Mouse (Mus musculus) cerebellum, adult 2 months (tissue): ENCODE measurements around the gene Ces2e.

Source experiments
- CTCF ChIP-seq: fragments of 200-500 bp; IDR thresholded peaks from 2 replicates; pipeline ENCODE4 v1.5.1; 2011; ENCODE audit warnings: low read depth, mild to moderate bottlenecking, control low read depth, low read length, moderate library complexity, borderline replicate concordance; ENCODE audit not compliant: insufficient read depth
- POLR2A ChIP-seq: fragments of 200-500 bp; IDR thresholded peaks from 2 replicates; pipeline ENCODE4 v1.6.1; 2011; ENCODE audit warnings: low read length, control low read depth, borderline replicate concordance; ENCODE audit not compliant: insufficient read depth

- TF ChIP-seq CTCF (no peak), POLR2A (no peak)
These were observed at the start of gene Ces2e for GRCm38 (mm10) chr8:104925972-104926596.
